Mouse (Mus musculus): ENCODE data around the gene Lsm12. TPM values are rescaled to one million over a fixed set of nuclear protein-coding genes. Genes with fewer than 3 reads are reported as not detected.

Gene Lsm12
- polyA plus RNA-seq, 1 experiment from 2014 or later, result 90.2 TPM

DNA sequence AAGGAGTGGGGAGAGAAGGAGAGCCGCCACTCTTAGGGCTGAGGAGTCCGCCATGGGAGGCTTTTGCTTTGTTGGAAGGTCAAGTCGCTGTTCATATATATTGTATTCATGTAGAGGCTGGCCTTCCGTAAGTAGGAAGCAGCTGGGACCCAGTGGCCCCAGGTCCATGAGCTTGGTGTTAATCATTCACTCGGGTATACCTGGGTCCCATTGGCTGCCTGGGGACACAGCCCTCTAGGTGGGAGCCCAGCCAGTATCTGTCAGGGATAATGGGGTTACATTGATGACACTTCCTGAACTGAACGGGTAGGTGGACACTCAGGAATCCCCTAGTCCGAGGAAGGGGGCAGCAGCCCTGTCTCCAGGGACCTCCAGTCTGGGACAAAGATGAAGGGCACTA lies 42.7 kb downstream of the Lsm12 start:
- Histone ChIP-seq H3K9ac (replicated peaks; ENCODE audit: low read length) (no peak overlapping the region), H3K4me2 (replicated peaks; ENCODE audit: low read depth, low read length) (no peak overlapping the region), H3K27me3 (ENCODE audit: insufficient read depth, low read length) (peaks cover 38% of the 10 kb centered on the region), H3K27ac (ENCODE audit: low read length) (no peak overlapping the region), H3K4me3 (ENCODE audit: low read length) (no peak overlapping the region), H3K9me3 (ENCODE audit: low read length) (no peaks in the 10 kb centered on the region), H3K4me1 (ENCODE audit: insufficient read depth, low read length) (peaks cover 18% of the 10 kb centered on the region; the same call in 1 of the 2 replicates), H3K36me3 (ENCODE audit: insufficient read depth, low read length) (no peaks in the 10 kb centered on the region)
- whole genome bisulfite sequencing, result 48% methylated on average over 7 of the region's 7 CpGs
- no peak for ATAC-seq (ENCODE audit: low FRiP score, low TSS enrichment)

GRCm38 (mm10) chr11:102140508-102140907 lies 44.6 kb downstream of the Lsm12 start:
- H3K27me3 ChIP-seq (ENCODE audit: insufficient read depth, low read length), result peaks cover 20% of the 10 kb centered on the region
- no peak overlapping the region for H3K27ac ChIP-seq (ENCODE audit: low read length)
- no peak overlapping the region for H3K4me2 ChIP-seq (replicated peaks; ENCODE audit: low read depth, low read length)
- H3K9me3 ChIP-seq (ENCODE audit: low read length), result no peaks in the 10 kb centered on the region
- no peak overlapping the region for H3K4me3 ChIP-seq (ENCODE audit: low read length)
- peaks cover 7% of the 10 kb centered on the region; the same call in 1 of the 2 replicates for H3K4me1 ChIP-seq (ENCODE audit: insufficient read depth, low read length)
- no peak for ATAC-seq (ENCODE audit: low FRiP score, low TSS enrichment)
- 5% methylated on average over 5 of the region's 5 CpGs for whole genome bisulfite sequencing
- H3K36me3 ChIP-seq (ENCODE audit: insufficient read depth, low read length), result no peaks in the 10 kb centered on the region
- no peak overlapping the region for H3K9ac ChIP-seq (replicated peaks; ENCODE audit: low read length)

DNA sequence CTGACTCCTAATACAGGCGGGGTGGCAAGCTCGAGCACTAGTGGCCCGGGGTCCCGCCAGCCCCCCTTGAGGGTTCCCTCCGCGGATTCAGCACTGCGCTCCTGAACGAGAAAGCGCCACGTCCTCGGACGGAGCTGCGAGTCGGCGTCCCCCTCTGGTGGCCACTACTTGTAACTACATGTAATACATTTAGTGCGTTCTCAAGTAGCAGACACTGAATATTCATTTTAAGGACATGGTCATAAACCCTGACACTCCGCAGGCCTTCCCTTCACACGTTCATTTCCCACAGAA lies 46.7 kb downstream of the Lsm12 start:
- H3K36me3 ChIP-seq (ENCODE audit: insufficient read depth, low read length), result no peaks in the 10 kb centered on the region
- H3K27me3 ChIP-seq (ENCODE audit: insufficient read depth, low read length), result peaks cover 3% of the 10 kb centered on the region; the same call in 1 of the 2 replicates
- H3K4me2 ChIP-seq (replicated peaks; ENCODE audit: low read depth, low read length), result peak overlapping the region; percentile 52
- no peak overlapping the region for H3K27ac ChIP-seq (ENCODE audit: low read length)
- no peak for ATAC-seq (ENCODE audit: low FRiP score, low TSS enrichment)
- peak overlapping the region; percentile 55 for H3K9ac ChIP-seq (replicated peaks; ENCODE audit: low read length)
- 0% methylated on average over 18 of the region's 18 CpGs for WGBS
- no peaks in the 10 kb centered on the region for H3K9me3 ChIP-seq (ENCODE audit: low read length)
- H3K4me3 ChIP-seq (ENCODE audit: low read length), result peak overlapping the region; percentile 34
- H3K4me1 ChIP-seq (ENCODE audit: insufficient read depth, low read length), result peaks cover 10% of the 10 kb centered on the region; the same call in 1 of the 2 replicates

GRCm38 (mm10) chr11:102137625-102138446 lies 47.3 kb downstream of the Lsm12 start:
- peaks cover 10% of the 10 kb centered on the region; the same call in 1 of the 2 replicates for H3K4me1 ChIP-seq (ENCODE audit: insufficient read depth, low read length)
- no peaks in the 10 kb centered on the region for H3K36me3 ChIP-seq (ENCODE audit: insufficient read depth, low read length)
- peak overlapping the region; percentile 55 for H3K9ac ChIP-seq (replicated peaks; ENCODE audit: low read length)
- ATAC-seq (ENCODE audit: low FRiP score, low TSS enrichment), result no peak
- peak overlapping the region; percentile 52 for H3K4me2 ChIP-seq (replicated peaks; ENCODE audit: low read depth, low read length)
- H3K9me3 ChIP-seq (ENCODE audit: low read length), result no peaks in the 10 kb centered on the region
- H3K4me3 ChIP-seq (ENCODE audit: low read length), result peak overlapping the region; percentile 34
- no peak overlapping the region for H3K27ac ChIP-seq (ENCODE audit: low read length)
- WGBS, result 47% methylated on average over 13 of the region's 13 CpGs
- peaks cover 3% of the 10 kb centered on the region; the same call in 1 of the 2 replicates for H3K27me3 ChIP-seq (ENCODE audit: insufficient read depth, low read length)

DNA sequence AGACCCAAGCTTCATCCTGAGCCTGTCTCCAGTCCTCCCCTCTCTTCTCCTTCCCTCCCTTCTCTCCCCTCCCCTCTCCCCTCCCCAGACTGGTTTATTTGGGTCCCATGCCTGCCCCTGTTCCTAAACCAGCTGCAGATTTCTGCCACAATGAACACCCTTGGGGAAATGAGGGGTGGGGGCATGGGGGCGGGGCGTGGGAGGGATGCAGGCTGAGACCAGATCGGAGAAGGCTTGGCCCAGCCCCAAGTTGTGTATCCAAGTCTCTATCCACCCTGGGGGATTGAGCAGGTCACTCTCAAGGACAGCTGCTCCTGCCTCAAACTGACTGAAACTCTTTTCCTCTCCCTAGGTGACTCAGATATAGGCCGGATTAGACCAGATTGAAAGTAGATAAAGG lies 50.6 kb downstream of the Lsm12 start:
- Histone ChIP-seq H3K4me2 (replicated peaks; ENCODE audit: low read depth, low read length) (no peak overlapping the region), H3K27me3 (ENCODE audit: insufficient read depth, low read length) (peaks cover 3% of the 10 kb centered on the region; the same call in 1 of the 2 replicates), H3K4me3 (ENCODE audit: low read length) (no peak overlapping the region), H3K4me1 (ENCODE audit: insufficient read depth, low read length) (peaks cover 8% of the 10 kb centered on the region; the same call in 1 of the 2 replicates), H3K36me3 (ENCODE audit: insufficient read depth, low read length) (no peaks in the 10 kb centered on the region), H3K27ac (ENCODE audit: low read length) (no peak overlapping the region), H3K9ac (replicated peaks; ENCODE audit: low read length) (no peak overlapping the region), H3K9me3 (ENCODE audit: low read length) (no peaks in the 10 kb centered on the region)
- no peak for ATAC-seq (ENCODE audit: low FRiP score, low TSS enrichment)
- 28% methylated on average over 4 of the region's 4 CpGs for WGBS

GRCm38 (mm10) chr11:102117386-102117785 lies 67.7 kb downstream of the Lsm12 start:
- H3K4me2 ChIP-seq (replicated peaks; ENCODE audit: low read depth, low read length), result no peak overlapping the region
- H3K4me1 ChIP-seq (ENCODE audit: insufficient read depth, low read length), result no peaks in the 10 kb centered on the region
- H3K36me3 ChIP-seq (ENCODE audit: insufficient read depth, low read length), result no peaks in the 10 kb centered on the region
- no peak overlapping the region for H3K4me3 ChIP-seq (ENCODE audit: low read length)
- no peak overlapping the region for H3K9ac ChIP-seq (replicated peaks; ENCODE audit: low read length)
- 76% methylated on average over 6 of the region's 6 CpGs for WGBS
- no peaks in the 10 kb centered on the region for H3K9me3 ChIP-seq (ENCODE audit: low read length)
- no peak overlapping the region for H3K27ac ChIP-seq (ENCODE audit: low read length)
- H3K27me3 ChIP-seq (ENCODE audit: insufficient read depth, low read length), result 0 out of 2 replicates have a peak, but pooled peaks cover 3% of the 10 kb centered on the region
- ATAC-seq (ENCODE audit: low FRiP score, low TSS enrichment), result no peak

- Histone ChIP-seq H3K9me3 (ENCODE audit: low read length) (no peaks in the 10 kb centered on the region), H3K36me3 (ENCODE audit: insufficient read depth, low read length) (no peaks in the 10 kb centered on the region), H3K4me1 (ENCODE audit: insufficient read depth, low read length) (no peaks in the 10 kb centered on the region), H3K4me3 (ENCODE audit: low read length) (no peak overlapping the region), H3K27me3 (ENCODE audit: insufficient read depth, low read length) (0 out of 2 replicates have a peak, but pooled peaks cover 3% of the 10 kb centered on the region), H3K27ac (ENCODE audit: low read length) (no peak overlapping the region), H3K9ac (replicated peaks; ENCODE audit: low read length) (no peak overlapping the region), H3K4me2 (replicated peaks; ENCODE audit: low read depth, low read length) (no peak overlapping the region)
- no peak for ATAC-seq (ENCODE audit: low FRiP score, low TSS enrichment)
- WGBS, result 75% methylated on average over 8 of the region's 8 CpGs
Measured at GRCm38 (mm10) chr11:102116241-102116640, 68.9 kb downstream of the Lsm12 start.

Small RNA genes lying within 50 kb of the gene (microRNA-seq; reads per million reads assigned to microRNA genes)
- gene Mir8101, result 1.6 reads per million, percentile 3 among the genes with 10 or more reads in this experiment

Other genes with a start within 250 kb of the Lsm12 start
- gene Sost, start 218.3 kb downstream of the Lsm12 start, polyA plus RNA-seq (2015; fragmentation: Nextera tagmentation; extraction: Ambion mirVana), result 0.76 and 0.80 TPM in 2 replicates
- not detected in 2 replicates for gene Cfap97d1, start 201.0 kb downstream of the Lsm12 start, polyA plus RNA-seq (2015; fragmentation: Nextera tagmentation; extraction: Ambion mirVana)
- gene Dusp3, start 198.3 kb downstream of the Lsm12 start, polyA plus RNA-seq (2015; fragmentation: Nextera tagmentation; extraction: Ambion mirVana), result 39.6 and 39.7 TPM in 2 replicates
- gene Mpp3, start 156.8 kb downstream of the Lsm12 start, polyA plus RNA-seq (2015; fragmentation: Nextera tagmentation; extraction: Ambion mirVana), result 7.2 and 9.0 TPM in 2 replicates
- 1.3 and 1.8 TPM in 2 replicates for gene Cd300lg, start 143.8 kb downstream of the Lsm12 start, polyA plus RNA-seq (2015; fragmentation: Nextera tagmentation; extraction: Ambion mirVana)
- 14.4 and 16.4 TPM in 2 replicates for gene Mpp2, start 96.8 kb downstream of the Lsm12 start, polyA plus RNA-seq (2015; fragmentation: Nextera tagmentation; extraction: Ambion mirVana)
- not detected in 2 replicates for gene Ppy, start 84.0 kb downstream of the Lsm12 start, polyA plus RNA-seq (2015; fragmentation: Nextera tagmentation; extraction: Ambion mirVana)
- not detected in 2 replicates for gene Pyy, start 77.5 kb downstream of the Lsm12 start, polyA plus RNA-seq (2015; fragmentation: Nextera tagmentation; extraction: Ambion mirVana)
- gene Nags, start 39.8 kb downstream of the Lsm12 start, polyA plus RNA-seq (2015; fragmentation: Nextera tagmentation; extraction: Ambion mirVana), result 0.10 and 0.17 TPM in 2 replicates
- gene Tmem101, start 28.9 kb downstream of the Lsm12 start, polyA plus RNA-seq (2015; fragmentation: Nextera tagmentation; extraction: Ambion mirVana), result 42.7 and 43.1 TPM in 2 replicates
- 46.0 and 49.9 TPM in 2 replicates for gene G6pc3, start 4.3 kb upstream of the Lsm12 start, polyA plus RNA-seq (2015; fragmentation: Nextera tagmentation; extraction: Ambion mirVana)
- 51.5 and 59.8 TPM in 2 replicates for gene Hdac5, start 44.9 kb upstream of the Lsm12 start, polyA plus RNA-seq (2015; fragmentation: Nextera tagmentation; extraction: Ambion mirVana)
- gene BC030867, start 63.6 kb upstream of the Lsm12 start, polyA plus RNA-seq (2015; fragmentation: Nextera tagmentation; extraction: Ambion mirVana), result 21.2 and 24.6 TPM in 2 replicates
- gene Asb16, start 83.4 kb upstream of the Lsm12 start, polyA plus RNA-seq (2015; fragmentation: Nextera tagmentation; extraction: Ambion mirVana), result not detected in 2 replicates
- 64.4 and 66.7 TPM in 2 replicates for gene Tmub2, start 99.6 kb upstream of the Lsm12 start, polyA plus RNA-seq (2015; fragmentation: Nextera tagmentation; extraction: Ambion mirVana)
- 12.4 and 13.3 TPM in 2 replicates for gene Atxn7l3, start 111.3 kb upstream of the Lsm12 start, polyA plus RNA-seq (2015; fragmentation: Nextera tagmentation; extraction: Ambion mirVana)
- 94.7 and 97.3 TPM in 2 replicates for gene Ubtf, start 134.4 kb upstream of the Lsm12 start, polyA plus RNA-seq (2015; fragmentation: Nextera tagmentation; extraction: Ambion mirVana)
- gene Slc4a1, start 180.9 kb upstream of the Lsm12 start, polyA plus RNA-seq (2015; fragmentation: Nextera tagmentation; extraction: Ambion mirVana), result 9.0 and 9.6 TPM in 2 replicates
- 3.3 and 3.9 TPM in 2 replicates for gene Rundc3a, start 208.1 kb upstream of the Lsm12 start, polyA plus RNA-seq (2015; fragmentation: Nextera tagmentation; extraction: Ambion mirVana)
- 337 and 360 TPM in 2 replicates for gene Slc25a39, start 222.7 kb upstream of the Lsm12 start, polyA plus RNA-seq (2015; fragmentation: Nextera tagmentation; extraction: Ambion mirVana)
- 208 and 213 TPM in 2 replicates for gene Grn, start 245.0 kb upstream of the Lsm12 start, polyA plus RNA-seq (2015; fragmentation: Nextera tagmentation; extraction: Ambion mirVana)

All from kidney, embryonic 16.5 days (tissue).